Mouse (Mus musculus) limb, embryonic 15.5 days (tissue): ENCODE measurements at regions not wholly inside any gene's neighbourhood (a gene's known extent, or its start where the extent isn't known, plus 50 kb on each side); places are given as distances from the start of the nearest gene placed in this dataset.

Experiments
- ATAC-seq: fragments of 200-750 bp; cut with Nextera tagmentation; 2 replicates; pipeline ENCODE4 v1.8.0; 2017; ENCODE audit warnings: low read depth, moderate TSS enrichment; ENCODE audit not compliant: insufficient number of reproducible peaks, low FRiP score, low TSS enrichment
- H3K27ac ChIP-seq: fragments of 300-500 bp; sonication (generic); 2 replicates; pipeline ENCODE4 v1.5.1; 2015; ENCODE audit warnings: moderate library complexity, mild to moderate bottlenecking, inconsistent platforms
- H3K27me3 ChIP-seq: fragments of 300-500 bp; sonication (generic); 2 replicates; pipeline ENCODE4 v1.6.1; 2015; ENCODE audit warnings: inconsistent platforms
- H3K36me3 ChIP-seq: fragments of 300-500 bp; sonication (generic); 2 replicates; pipeline ENCODE4 v1.6.1; 2015; ENCODE audit warnings: inconsistent platforms
- H3K4me1 ChIP-seq: fragments of 300-500 bp; sonication (generic); 2 replicates; pipeline ENCODE4 v1.6.1; 2015; ENCODE audit warnings: inconsistent platforms
- H3K4me2 ChIP-seq: fragments of 300-500 bp; sonication (generic); 2 replicates; pipeline ENCODE4 v1.6.1; 2015; ENCODE audit warnings: mild to moderate bottlenecking, inconsistent platforms
- H3K4me3 ChIP-seq: fragments of 300-500 bp; sonication (generic); 2 replicates; pipeline ENCODE4 v1.5.1; 2015; ENCODE audit warnings: mild to moderate bottlenecking, inconsistent platforms
- H3K9ac ChIP-seq: fragments of 300-500 bp; sonication (generic); 2 replicates; pipeline ENCODE4 v1.6.1; 2015; ENCODE audit warnings: inconsistent platforms
- H3K9me3 ChIP-seq: fragments of 300-500 bp; sonication (generic); 2 replicates; pipeline ENCODE4 v1.6.1; 2016; ENCODE audit warnings: inconsistent platforms
- WGBS: fragments of 180-500 bp; shearing (Covaris S2); methylation state at CpG from one replicate; pipeline ENCODE4 v1.1.7; 2015; 5-methylcytosine and 5-hydroxymethylcytosine counted together

DNA sequence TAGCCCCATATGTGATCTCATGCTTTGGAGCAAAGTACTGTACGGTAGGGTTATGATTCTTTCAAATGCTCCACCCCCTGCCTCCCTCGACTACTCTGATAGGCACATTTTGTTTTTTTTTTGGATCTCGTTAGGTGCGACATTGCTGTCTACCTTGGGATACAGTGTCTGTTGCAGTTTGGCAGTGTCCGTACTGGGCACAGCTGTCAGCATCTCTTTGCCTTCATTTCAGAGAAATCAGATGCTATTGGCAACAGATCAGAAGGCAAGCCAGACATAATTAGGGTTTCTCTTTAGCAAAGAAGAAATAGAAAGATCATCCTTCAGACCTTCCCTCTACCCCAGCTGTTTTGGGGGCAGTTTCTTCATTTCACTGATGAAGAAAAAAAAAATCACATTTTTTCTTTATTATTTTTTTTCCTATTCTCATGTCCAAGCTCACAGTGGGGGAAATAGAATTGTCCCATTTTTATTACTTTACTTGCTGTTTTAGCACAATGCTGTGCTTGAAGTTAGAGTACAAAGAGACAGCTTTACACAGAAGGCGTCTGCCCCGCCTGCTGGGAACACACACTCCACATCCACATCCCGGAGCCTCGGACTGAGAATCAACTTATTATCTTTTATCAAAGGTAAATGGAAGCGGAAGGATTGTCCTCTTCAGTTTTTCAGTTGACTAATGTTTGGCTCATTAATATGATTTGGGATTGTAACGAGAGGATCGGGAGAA, 420.8 kb upstream of the Got2 start:
- Histone ChIP-seq H3K4me3 (no peak overlapping the region), H3K4me2 (no peak overlapping the region), H3K36me3 (no peaks in the 10 kb centered on the region), H3K9ac (no peak overlapping the region), H3K4me1 (no peaks in the 10 kb centered on the region), H3K27ac (no peak overlapping the region), H3K27me3 (no peaks in the 10 kb centered on the region), H3K9me3 (no peaks in the 10 kb centered on the region)
- WGBS = 78% methylated on average over 12 of the region's 12 CpGs
- no peak for ATAC-seq

- 80% methylated on average over 4 of the region's 4 CpGs for WGBS
- Histone ChIP-seq H3K36me3 (no peaks in the 10 kb centered on the region), H3K4me2 (no peak overlapping the region), H3K9me3 (no peaks in the 10 kb centered on the region), H3K27me3 (no peaks in the 10 kb centered on the region), H3K27ac (no peak overlapping the region), H3K4me1 (no peaks in the 10 kb centered on the region), H3K9ac (no peak overlapping the region), H3K4me3 (no peak overlapping the region)
- no peak for ATAC-seq
Measured at GRCm38 (mm10) chr8:96296643-96297042, 408.3 kb upstream of the Got2 start.

DNA sequence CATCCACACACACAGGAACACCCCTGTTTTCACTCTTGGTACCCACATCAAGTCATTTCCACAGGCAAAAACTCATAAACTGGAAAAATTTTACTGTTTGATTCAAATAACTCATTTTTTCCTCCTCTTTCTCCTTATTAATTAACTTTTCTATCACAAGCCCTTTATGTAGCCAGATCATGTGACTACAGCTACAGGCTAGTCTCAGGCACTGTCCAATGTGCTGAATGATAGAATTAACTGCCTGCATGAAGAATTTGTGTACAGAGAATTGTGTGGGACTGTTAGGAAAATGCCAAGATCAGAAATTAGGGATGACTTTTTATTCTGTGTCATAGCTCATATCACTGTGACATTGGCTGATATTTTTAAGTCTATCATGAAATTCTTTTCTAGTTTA, 402.4 kb upstream of the Got2 start:
- H3K4me1 ChIP-seq = no peaks in the 10 kb centered on the region
- no peaks in the 10 kb centered on the region for H3K27me3 ChIP-seq
- H3K36me3 ChIP-seq = no peaks in the 10 kb centered on the region
- H3K4me2 ChIP-seq = no peak overlapping the region
- no peak overlapping the region for H3K27ac ChIP-seq
- H3K4me3 ChIP-seq = no peak overlapping the region
- ATAC-seq = no peak
- no peaks in the 10 kb centered on the region for H3K9me3 ChIP-seq
- no peak overlapping the region for H3K9ac ChIP-seq

DNA sequence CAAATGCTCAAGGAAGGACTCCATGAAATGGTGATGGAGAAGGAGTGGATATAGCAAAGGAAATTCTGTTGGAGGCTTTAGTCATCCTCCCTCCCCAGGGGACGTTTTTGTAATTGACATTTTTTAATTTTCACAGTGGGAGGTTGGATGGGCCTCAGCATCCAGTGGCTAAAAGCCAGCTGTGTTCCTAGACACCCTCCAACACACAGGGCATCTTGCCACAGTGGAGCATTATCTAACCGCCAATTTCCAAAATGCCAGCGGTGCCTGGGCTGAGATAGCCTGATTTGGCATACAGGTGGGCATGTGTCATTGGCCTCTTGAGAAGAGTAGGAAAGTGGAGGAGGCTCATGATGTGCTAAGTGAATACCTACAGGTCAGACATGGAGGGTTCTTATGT, 401.2 kb upstream of the Got2 start:
- Histone ChIP-seq H3K9ac (no peak overlapping the region), H3K9me3 (no peaks in the 10 kb centered on the region), H3K4me1 (no peaks in the 10 kb centered on the region), H3K27me3 (no peaks in the 10 kb centered on the region), H3K4me2 (no peak overlapping the region), H3K4me3 (no peak overlapping the region), H3K27ac (no peak overlapping the region), H3K36me3 (no peaks in the 10 kb centered on the region)
- 53% methylated on average over 3 of the region's 3 CpGs for WGBS
- ATAC-seq = no peak

GRCm38 (mm10) chr8:96288525-96288924, 400.2 kb upstream of the Got2 start:
- no peaks in the 10 kb centered on the region for H3K9me3 ChIP-seq
- H3K27me3 ChIP-seq = no peaks in the 10 kb centered on the region
- no peaks in the 10 kb centered on the region for H3K36me3 ChIP-seq
- H3K9ac ChIP-seq = no peak overlapping the region
- no peak overlapping the region for H3K27ac ChIP-seq
- H3K4me1 ChIP-seq = no peaks in the 10 kb centered on the region
- no peak overlapping the region for H3K4me2 ChIP-seq
- H3K4me3 ChIP-seq = no peak overlapping the region
- 23% methylated on average over 3 of the region's 3 CpGs for WGBS
- no peak for ATAC-seq

- H3K9me3 ChIP-seq = no peaks in the 10 kb centered on the region
- no peak overlapping the region for H3K27ac ChIP-seq
- 48% methylated on average over 4 of the region's 4 CpGs for WGBS
- no peak for ATAC-seq
- no peak overlapping the region for H3K4me3 ChIP-seq
- H3K9ac ChIP-seq = no peak overlapping the region
- H3K36me3 ChIP-seq = no peaks in the 10 kb centered on the region
- no peaks in the 10 kb centered on the region for H3K4me1 ChIP-seq
- no peaks in the 10 kb centered on the region for H3K27me3 ChIP-seq
- H3K4me2 ChIP-seq = no peak overlapping the region
Measured at GRCm38 (mm10) chr8:96277479-96278138, 389.3 kb upstream of the Got2 start.

DNA sequence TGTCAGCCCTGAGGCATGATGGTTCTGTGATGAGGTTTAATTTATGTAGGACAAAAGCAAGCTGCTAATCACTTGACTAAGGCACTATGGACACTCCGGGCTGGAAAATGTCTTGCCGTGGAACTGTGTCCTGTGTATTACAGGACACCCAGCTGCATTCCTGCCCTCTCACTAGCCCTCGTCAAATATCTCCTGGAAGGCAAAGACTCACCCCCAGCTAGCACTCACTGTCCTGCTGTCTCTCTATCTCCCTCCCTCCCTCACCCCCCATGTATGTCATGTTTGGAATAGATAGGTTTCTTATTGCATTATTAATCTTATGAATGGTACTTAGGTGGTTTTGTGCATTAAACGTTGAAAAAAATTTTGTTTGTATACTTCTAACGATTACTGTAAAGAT, 388.7 kb upstream of the Got2 start:
- no peak overlapping the region for H3K9ac ChIP-seq
- H3K9me3 ChIP-seq = no peaks in the 10 kb centered on the region
- no peaks in the 10 kb centered on the region for H3K27me3 ChIP-seq
- 39% methylated on average over 5 of the region's 5 CpGs for WGBS
- H3K4me2 ChIP-seq = no peak overlapping the region
- no peak for ATAC-seq
- H3K27ac ChIP-seq = no peak overlapping the region
- H3K4me3 ChIP-seq = no peak overlapping the region
- H3K36me3 ChIP-seq = no peaks in the 10 kb centered on the region
- H3K4me1 ChIP-seq = no peaks in the 10 kb centered on the region

- Histone ChIP-seq H3K4me2 (no peak overlapping the region), H3K27ac (peak overlapping the region; percentile 30; the same call in 1 of the 2 replicates), H3K4me3 (no peak overlapping the region), H3K9me3 (no peaks in the 10 kb centered on the region), H3K9ac (no peak overlapping the region), H3K4me1 (0 out of 2 replicates have a peak, but pooled peaks cover 3% of the 10 kb centered on the region), H3K27me3 (no peaks in the 10 kb centered on the region), H3K36me3 (no peaks in the 10 kb centered on the region)
- peak; percentile 14; the same call in 1 of the 2 replicates for ATAC-seq
- WGBS = 53% methylated on average over 5 of the region's 5 CpGs
Measured at GRCm38 (mm10) chr8:96256294-96256693, 367.9 kb upstream of the Got2 start.

- H3K27me3 ChIP-seq = no peaks in the 10 kb centered on the region
- 0 out of 2 replicates have a peak, but pooled peaks cover 3% of the 10 kb centered on the region for H3K4me1 ChIP-seq
- no peaks in the 10 kb centered on the region for H3K9me3 ChIP-seq
- 38% methylated on average over 5 of the region's 5 CpGs for WGBS
- no peaks in the 10 kb centered on the region for H3K36me3 ChIP-seq
- H3K9ac ChIP-seq = no peak overlapping the region
- no peak overlapping the region for H3K27ac ChIP-seq
- H3K4me2 ChIP-seq = no peak overlapping the region
- H3K4me3 ChIP-seq = no peak overlapping the region
- no peak for ATAC-seq
Measured at GRCm38 (mm10) chr8:96255811-96256210, 367.5 kb upstream of the Got2 start.

DNA sequence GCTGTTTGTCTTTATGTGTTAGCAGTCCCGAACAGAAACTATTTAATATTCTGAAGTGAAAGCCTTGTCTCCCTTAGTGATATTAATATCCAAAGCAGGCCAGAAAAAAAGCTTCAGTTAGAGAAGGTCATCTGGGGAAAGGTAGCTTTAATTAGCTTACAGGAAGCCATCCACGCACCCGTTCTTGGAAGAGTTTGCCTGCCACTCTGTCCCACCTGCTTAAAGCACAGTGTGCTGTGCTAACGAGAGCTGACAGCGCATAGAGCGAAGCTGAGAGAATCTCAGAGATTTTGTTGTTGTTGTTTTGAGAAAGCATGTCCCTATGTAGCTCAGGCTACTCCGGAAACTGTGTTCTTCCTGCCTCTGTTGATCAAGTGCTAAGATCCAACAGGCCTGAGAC, 357.7 kb upstream of the Got2 start:
- Histone ChIP-seq H3K36me3 (no peaks in the 10 kb centered on the region), H3K4me2 (no peak overlapping the region), H3K4me3 (no peak overlapping the region), H3K27ac (no peak overlapping the region), H3K9me3 (no peaks in the 10 kb centered on the region), H3K9ac (no peak overlapping the region), H3K4me1 (no peaks in the 10 kb centered on the region), H3K27me3 (no peaks in the 10 kb centered on the region)
- WGBS = 58% methylated on average over 7 of the region's 7 CpGs
- ATAC-seq = no peak

DNA sequence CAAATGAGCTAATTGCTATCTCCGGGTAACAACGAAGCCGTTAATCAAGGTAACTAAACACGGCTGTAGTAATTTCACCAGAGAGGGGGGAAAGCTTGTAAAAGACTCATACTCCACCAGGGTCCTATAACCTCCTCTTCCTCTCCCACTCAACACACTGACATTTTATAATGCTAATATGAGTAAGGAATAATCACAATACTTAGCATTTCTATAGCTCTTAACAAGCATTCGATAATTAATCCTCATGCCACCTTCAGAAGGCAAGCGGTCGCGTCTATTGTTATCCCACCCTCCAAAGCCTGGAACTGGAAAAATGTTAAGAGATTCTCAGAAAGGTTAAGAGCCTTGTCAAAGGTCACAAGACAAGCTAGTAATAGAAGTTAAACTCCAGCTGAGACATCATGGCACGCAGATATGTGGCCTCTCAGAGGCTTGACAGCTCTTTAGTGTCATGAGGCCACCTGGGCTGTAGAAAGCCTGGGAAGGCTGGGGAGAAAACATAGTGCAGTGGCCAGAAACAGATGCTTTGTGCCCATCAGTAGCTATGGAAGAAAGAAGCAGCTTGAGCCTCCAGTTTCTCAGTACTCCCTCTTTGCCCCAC, 356.3 kb upstream of the Got2 start:
- no peak overlapping the region for H3K4me2 ChIP-seq
- 38% methylated on average over 9 of the region's 9 CpGs for WGBS
- no peaks in the 10 kb centered on the region for H3K27me3 ChIP-seq
- H3K9ac ChIP-seq = no peak overlapping the region
- ATAC-seq = no peak
- H3K36me3 ChIP-seq = no peaks in the 10 kb centered on the region
- H3K4me1 ChIP-seq = no peaks in the 10 kb centered on the region
- no peak overlapping the region for H3K27ac ChIP-seq
- no peak overlapping the region for H3K4me3 ChIP-seq
- no peaks in the 10 kb centered on the region for H3K9me3 ChIP-seq

DNA sequence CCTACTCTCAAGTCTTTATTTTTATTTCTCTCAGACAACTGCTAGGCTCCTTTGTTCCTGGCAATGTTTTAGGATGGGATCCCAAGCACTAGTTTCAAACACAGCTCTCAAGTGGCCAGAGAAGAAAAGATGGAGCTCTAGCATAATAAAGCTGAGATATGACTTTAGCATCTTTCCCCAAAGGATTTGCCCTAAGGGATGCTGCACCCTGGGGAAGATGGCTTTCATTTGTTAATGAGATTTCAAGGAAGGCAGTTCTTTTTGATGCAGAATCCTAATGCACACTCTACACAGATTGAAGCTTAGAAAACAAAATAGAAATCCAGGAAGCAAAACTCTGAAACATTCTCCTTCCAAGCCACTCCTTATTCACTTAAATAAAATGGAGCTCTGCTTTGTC, 350.1 kb upstream of the Got2 start:
- no peaks in the 10 kb centered on the region for H3K36me3 ChIP-seq
- no peak overlapping the region for H3K27ac ChIP-seq
- no peak overlapping the region for H3K9ac ChIP-seq
- no peaks in the 10 kb centered on the region for H3K9me3 ChIP-seq
- no peak overlapping the region for H3K4me3 ChIP-seq
- no peaks in the 10 kb centered on the region for H3K27me3 ChIP-seq
- no peak overlapping the region for H3K4me2 ChIP-seq
- ATAC-seq = no peak
- no peaks in the 10 kb centered on the region for H3K4me1 ChIP-seq
